Mouse (Mus musculus) fat pad, adult 2 months (tissue): ENCODE measurements around the gene Atxn7l3.
"Not testable (repeated sequence)": the region's sequence is repeated elsewhere in the genome, so short reads cannot be mapped to it uniquely, and the experiment has no call there.

Experiments used
- DNase-seq: peaks from one replicate; pipeline ENCODE4 v3.0.0-alpha.2; 2011; ENCODE audit warnings: low read depth, low spot score; ENCODE audit errors: extremely low read depth

The Atxn7l3 gene

GRCm38 (mm10) chr11:102295598-102296471 lies 596 bp downstream of the Atxn7l3 start:
- no peak for DNase-seq

GRCm38 (mm10) chr11:102294887-102295597 lies 1.4 kb downstream of the Atxn7l3 start:
- DNase-seq: no peak

GRCm38 (mm10) chr11:102294416-102294815 lies 2.0 kb downstream of the Atxn7l3 start:
- no peak for DNase-seq

GRCm38 (mm10) chr11:102293971-102294370 lies 2.5 kb downstream of the Atxn7l3 start:
- DNase-seq: no peak

- no peak for DNase-seq
Measured at GRCm38 (mm10) chr11:102291051-102291535, 5.3 kb downstream of the Atxn7l3 start.

- DNase-seq: no peak
Measured at GRCm38 (mm10) chr11:102290141-102290540, 6.3 kb downstream of the Atxn7l3 start.

GRCm38 (mm10) chr11:102289511-102290100 lies 6.8 kb downstream of the Atxn7l3 start:
- no peak for DNase-seq

GRCm38 (mm10) chr11:102288913-102289312 lies 7.5 kb downstream of the Atxn7l3 start:
- no peak for DNase-seq

GRCm38 (mm10) chr11:102288027-102288804 lies 8.2 kb downstream of the Atxn7l3 start:
- DNase-seq: no peak

- DNase-seq: no peak
Measured at GRCm38 (mm10) chr11:102287485-102287884, 8.9 kb downstream of the Atxn7l3 start.

GRCm38 (mm10) chr11:102285095-102285834 lies 11.2 kb downstream of the Atxn7l3 start:
- no peak for DNase-seq

- peak; percentile 95 for DNase-seq
Measured at GRCm38 (mm10) chr11:102284501-102285094, 11.8 kb downstream of the Atxn7l3 start, which contains the start of gene Tmub2. Gene Tmub2, plus strand, starts transcription at chr11:102284931.

- no peak for DNase-seq
Measured at GRCm38 (mm10) chr11:102283922-102284321, 12.5 kb downstream of the Atxn7l3 start.

- not testable (repeated sequence) for DNase-seq
Measured at GRCm38 (mm10) chr11:102280267-102280666, 16.2 kb downstream of the Atxn7l3 start.

GRCm38 (mm10) chr11:102279595-102279994 lies 16.8 kb downstream of the Atxn7l3 start:
- DNase-seq: no peak

- DNase-seq: no peak
Measured at GRCm38 (mm10) chr11:102277754-102278153, 18.7 kb downstream of the Atxn7l3 start.

GRCm38 (mm10) chr11:102276411-102276915 lies 20.0 kb downstream of the Atxn7l3 start:
- no peak for DNase-seq

GRCm38 (mm10) chr11:102268520-102269244 lies 27.7 kb downstream of the Atxn7l3 start, which contains the start of gene Asb16:
Gene Asb16, plus strand, starts transcription at chr11:102268743.
- DNase-seq: no peak

- no peak for DNase-seq
Measured at GRCm38 (mm10) chr11:102267480-102267879, 29.0 kb downstream of the Atxn7l3 start.
